Mouse (Mus musculus) liver, embryonic 18 days (tissue): ENCODE data around the gene Armt1. TPM values are rescaled to one million over a fixed set of nuclear protein-coding genes. Genes with fewer than 3 reads are reported as not detected.

Experiments
- polyA plus RNA-seq: library from polyadenylated mRNA; depleted of rRNA; stranded (reverse); fragments of >200 nt; gene quantifications from 2 replicates; pipeline ENCODE4 v1.2.3, GENCODE M21; 2012; rRNA removed

Gene Armt1
- polyA plus RNA-seq: 10.1 and 11.2 TPM in 2 replicates

DNA sequence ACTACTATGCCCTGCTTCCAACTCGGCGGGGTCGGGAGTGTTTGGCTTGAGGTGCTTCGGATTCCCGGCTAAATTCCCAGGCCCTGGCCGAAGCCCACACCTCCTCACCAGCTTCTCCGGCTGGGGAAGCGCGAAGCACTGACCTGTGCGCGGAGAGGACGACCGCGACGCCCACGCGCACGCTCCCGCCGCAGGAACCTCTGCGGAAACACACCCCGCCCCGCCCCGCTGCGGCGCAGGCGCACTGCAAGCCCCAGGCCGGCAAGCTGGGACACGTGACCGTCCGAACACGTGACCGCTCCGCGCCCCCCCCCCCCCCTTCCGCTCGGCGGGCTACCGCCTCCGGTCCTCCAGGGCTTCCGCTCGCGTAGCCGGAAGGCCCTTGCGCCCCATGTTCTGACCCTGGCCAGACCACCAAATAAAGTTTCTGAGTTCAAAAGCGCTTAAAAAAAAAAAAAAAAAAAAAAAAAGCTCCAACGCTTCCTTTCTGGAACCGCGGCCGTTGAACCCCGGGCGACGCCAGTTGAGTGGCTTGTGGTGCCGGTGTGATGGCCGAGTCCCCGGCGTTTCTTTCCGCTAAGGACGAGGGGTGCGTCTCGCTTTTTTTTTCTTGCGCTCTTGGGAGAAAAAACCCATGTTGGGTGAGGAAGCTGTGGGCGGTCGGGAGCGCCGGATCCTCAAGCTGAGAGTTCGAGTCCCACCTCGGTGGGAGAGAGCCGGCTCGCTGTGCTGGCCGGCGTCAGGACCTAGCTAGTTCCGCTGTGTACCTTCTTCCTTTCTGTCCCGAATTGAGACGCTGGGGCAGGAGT lies at the start of gene Armt1, which contains the start of gene Rmnd1:
Gene Armt1, plus strand, starts transcription at position 345 of the 809 bp plus-strand sequence.
Gene Rmnd1, minus strand, starts transcription at position 266 of the 809 bp plus-strand sequence.

DNA sequence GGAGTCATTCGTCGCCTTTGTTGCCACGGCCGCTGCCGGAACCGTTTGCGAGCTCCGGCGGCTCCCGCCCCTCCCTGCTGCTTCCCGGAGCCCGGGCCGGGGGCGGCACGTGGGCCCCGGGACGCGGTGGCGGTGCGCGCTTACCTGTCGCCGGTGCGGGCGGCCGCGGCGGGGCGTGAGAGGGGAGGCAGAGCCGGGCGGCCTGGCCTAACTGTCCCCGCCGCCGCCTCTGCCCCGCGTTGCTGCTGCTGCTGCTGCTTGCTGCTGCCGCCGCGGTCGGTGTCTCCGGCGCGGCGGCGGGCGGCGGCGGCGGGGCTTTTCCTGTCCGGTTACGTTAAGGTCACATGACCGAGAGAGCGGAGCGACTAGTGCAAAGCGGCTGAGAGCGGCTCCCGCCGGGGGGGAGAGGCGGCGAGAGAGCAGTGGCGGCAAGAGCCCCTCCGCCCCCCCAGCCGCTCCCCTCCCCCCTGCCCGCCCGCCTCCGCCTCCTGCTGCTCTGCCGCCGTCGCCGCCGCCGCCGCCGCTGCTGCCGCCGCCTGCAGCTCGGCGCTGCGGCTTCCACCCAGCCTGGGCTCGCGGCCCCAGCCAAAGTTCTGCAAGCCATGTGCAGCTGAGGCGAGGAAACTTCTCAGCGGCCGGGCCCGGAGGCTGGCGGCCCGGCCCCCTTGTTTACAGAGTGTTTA lies 44.4 kb upstream of the Armt1 start, which contains the start of gene Zbtb2:
Gene Zbtb2, minus strand, starts transcription at position 408 of the 683 bp plus-strand sequence.

DNA sequence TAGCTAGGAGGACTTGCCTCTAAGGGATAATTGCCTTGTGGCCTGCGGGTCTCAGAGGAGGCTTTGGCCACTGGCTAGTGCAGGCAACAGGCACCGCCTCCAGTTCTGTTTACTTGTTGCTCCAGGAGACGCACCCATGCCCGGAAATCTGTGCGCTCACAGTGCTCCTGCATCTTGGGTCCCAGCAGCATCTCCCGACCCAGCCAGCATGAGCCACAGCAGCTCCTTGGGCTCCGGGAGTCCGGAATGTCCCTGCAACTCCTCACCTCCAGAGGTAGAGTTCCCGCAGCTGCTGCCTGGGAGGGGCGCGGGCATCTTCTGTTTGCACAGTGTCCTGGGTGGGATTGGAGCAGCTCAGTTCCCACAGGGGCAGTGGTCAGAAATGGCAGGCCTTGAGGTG lies 50.1 kb downstream of the Armt1 start, which contains the start of gene Ccdc170:
Gene Ccdc170, plus strand, starts transcription at position 148 of the 400 bp plus-strand sequence.

Other genes starting within 250 kb of the Armt1 start
- 3.9 and 4.1 TPM in 2 replicates for gene Akap12, start 166.1 kb upstream of the Armt1 start, polyA plus RNA-seq
- gene Zbtb2, start 44.4 kb upstream of the Armt1 start, polyA plus RNA-seq: 3.1 and 3.2 TPM in 2 replicates
- gene Rmnd1, start 79 bp upstream of the Armt1 start, polyA plus RNA-seq: 21.6 and 26.7 TPM in 2 replicates
- 0.01 TPM in 2 replicates for gene Ccdc170, start 50.0 kb downstream of the Armt1 start, polyA plus RNA-seq
- gene Esr1, start 179.1 kb downstream of the Armt1 start, polyA plus RNA-seq: 0.78 and 0.99 TPM in 2 replicates